Mouse (Mus musculus): ENCODE measurements around the gene Gabrb3.

DNA sequence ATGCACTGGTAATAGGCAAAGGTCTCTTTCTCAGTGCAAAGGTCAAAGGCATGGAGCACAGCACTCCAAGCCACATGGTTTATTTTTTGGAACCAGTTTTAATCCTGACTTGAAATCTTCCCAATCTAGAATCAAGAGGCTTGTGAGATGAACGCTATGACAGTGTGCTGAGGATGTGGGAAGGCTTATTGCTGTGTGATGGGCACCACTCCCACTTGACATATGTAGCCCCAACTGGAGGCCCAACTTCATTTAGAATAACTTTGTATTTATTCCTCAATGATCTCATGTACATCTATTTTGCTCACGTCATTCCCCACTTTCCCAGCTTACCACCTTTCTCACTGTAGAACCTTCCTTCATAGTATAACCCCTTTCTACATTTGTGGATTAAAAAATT lies 200.5 kb downstream of the Gabrb3 start:
- TF ChIP-seq CTCF (IDR thresholded peaks at IDR 0.05) = no peak
- no peak for TF ChIP-seq EP300 (IDR thresholded peaks at IDR 0.05)

All from lung, postnatal 0 days (tissue).